Mouse (Mus musculus) left cerebral cortex, adult 2 months (tissue): Measurements from ENCODE around the gene Ubtd1. TPM values are rescaled to one million over a fixed set of nuclear protein-coding genes. Genes with fewer than 3 reads are reported as not detected.

Experiments used
- DNase-seq, 2 experiments: peaks; one replicate each; pipeline ENCODE4 v3.0.0; 2021 to 2022; ENCODE audit warnings: low spot score in 2 of 2, mixed read lengths in 1 of 2; ENCODE audit errors: extremely low spot score in 1 of 2
- H3K27ac ChIP-seq: fragments of 200-600 bp; 2 replicates; pipeline ENCODE4 v1.8.1; 2022
- H3K4me3 ChIP-seq: fragments of 200-600 bp; 2 replicates; pipeline ENCODE4 v1.8.1; 2022
- CTCF ChIP-seq: fragments of 200-600 bp; IDR thresholded peaks from 2 replicates; pipeline ENCODE4 v1.8.1; 2022; ENCODE audit warnings: antibody characterized with exemption, mild to moderate bottlenecking, moderate library complexity
- intact Hi-C: fragments of 180-260 bp; cut with DNase I; formaldehyde crosslinking; loops from one replicate; pipeline ENCODE4 v1.15.1; 2025
- long read RNA-seq, 2 experiments: library from polyadenylated mRNA; stranded (forward); transcript quantifications; one replicate each; pipeline ENCODE4 v2.0.0; 2021; ENCODE audit warnings: borderline mapping rate in 2 of 2
- total RNA-seq, 2 experiments: library from RNA; stranded (reverse); gene quantifications; 2 replicates each; pipeline ENCODE4 v1.2.3; 2021

Gene Ubtd1
- total RNA-seq, result 10 to 100 TPM; 10.9 to 12.1 TPM
- long read RNA-seq, experiment 1, transcript Ubtd1-201 (3 exons, 1,529 nt), result major isoform, 16 of 17 reads
- long read RNA-seq, experiment 1, partial matches to known transcripts, result 0 of 17 reads
- long read RNA-seq, experiment 1, other reads (novel, unspliced or antisense), result 0 of 17 reads
- long read RNA-seq, experiment 2, transcript Ubtd1-201 (3 exons, 1,529 nt), result major isoform, 6 of 6 reads
- long read RNA-seq, experiment 2, partial matches to known transcripts, result 0 of 6 reads
- long read RNA-seq, experiment 2, other reads (novel, unspliced or antisense), result 0 of 6 reads

DNA sequence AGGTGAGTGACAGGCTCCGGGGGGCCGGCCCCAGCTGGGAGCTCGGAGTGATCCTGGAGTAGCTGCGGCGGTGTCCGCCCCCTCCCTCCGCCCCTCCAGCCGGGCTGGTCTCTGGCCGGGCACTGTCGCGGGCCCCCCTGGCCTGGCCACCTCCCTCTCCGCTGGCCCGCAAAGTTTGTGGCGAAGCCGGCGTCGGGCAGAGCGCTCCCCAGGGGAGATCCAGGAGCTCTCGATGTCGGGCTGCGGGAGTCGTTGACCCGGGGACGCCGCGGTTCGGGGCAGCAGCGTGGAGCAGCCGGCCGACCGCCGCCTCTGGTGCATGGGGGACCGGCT lies at the start of gene Ubtd1:
TSS of gene Ubtd1 (plus strand) at position 169 of the 333 bp plus-strand sequence.
- no peak for TF ChIP-seq CTCF
- DNase-seq, result no peak
- intact Hi-C loops, result loop anchor here (2.0 kb wide), 1 partner anchor 45 kb away; no protein-coding TSS in a partner anchor

DNA sequence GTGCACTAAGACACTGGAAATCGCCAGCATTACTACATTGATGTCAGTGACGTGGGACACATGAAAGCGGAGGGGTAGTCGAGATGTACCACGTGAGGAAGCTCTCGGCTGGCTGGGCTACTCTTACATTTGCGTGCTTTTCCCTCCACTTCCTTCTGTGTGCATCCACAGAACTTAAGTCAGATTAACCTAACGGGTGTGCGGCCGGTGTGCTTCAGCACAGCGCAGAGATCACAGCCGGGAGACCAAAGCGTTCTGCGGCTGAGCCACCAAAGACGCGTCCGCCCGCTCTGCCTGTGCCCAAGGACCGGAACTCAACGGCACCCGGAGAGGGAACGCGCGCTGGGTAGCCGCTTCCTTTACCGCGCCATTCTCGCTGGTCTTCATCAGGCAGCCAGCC lies 48.9 kb upstream of the Ubtd1 start:
- peak overlapping the region; percentile 86 for H3K4me3 ChIP-seq
- DNase-seq, result no peak
- peak overlapping the region; percentile 71 for H3K27ac ChIP-seq
- TF ChIP-seq CTCF, result no peak
- intact Hi-C loops, result no loop called here

More for the DNA sequence above, at the start of gene Ubtd1:
- H3K4me3 ChIP-seq, result peak within 1 kb of the TSS; percentile 74
- peak within 1 kb of the TSS; percentile 89 for H3K27ac ChIP-seq

DNA sequence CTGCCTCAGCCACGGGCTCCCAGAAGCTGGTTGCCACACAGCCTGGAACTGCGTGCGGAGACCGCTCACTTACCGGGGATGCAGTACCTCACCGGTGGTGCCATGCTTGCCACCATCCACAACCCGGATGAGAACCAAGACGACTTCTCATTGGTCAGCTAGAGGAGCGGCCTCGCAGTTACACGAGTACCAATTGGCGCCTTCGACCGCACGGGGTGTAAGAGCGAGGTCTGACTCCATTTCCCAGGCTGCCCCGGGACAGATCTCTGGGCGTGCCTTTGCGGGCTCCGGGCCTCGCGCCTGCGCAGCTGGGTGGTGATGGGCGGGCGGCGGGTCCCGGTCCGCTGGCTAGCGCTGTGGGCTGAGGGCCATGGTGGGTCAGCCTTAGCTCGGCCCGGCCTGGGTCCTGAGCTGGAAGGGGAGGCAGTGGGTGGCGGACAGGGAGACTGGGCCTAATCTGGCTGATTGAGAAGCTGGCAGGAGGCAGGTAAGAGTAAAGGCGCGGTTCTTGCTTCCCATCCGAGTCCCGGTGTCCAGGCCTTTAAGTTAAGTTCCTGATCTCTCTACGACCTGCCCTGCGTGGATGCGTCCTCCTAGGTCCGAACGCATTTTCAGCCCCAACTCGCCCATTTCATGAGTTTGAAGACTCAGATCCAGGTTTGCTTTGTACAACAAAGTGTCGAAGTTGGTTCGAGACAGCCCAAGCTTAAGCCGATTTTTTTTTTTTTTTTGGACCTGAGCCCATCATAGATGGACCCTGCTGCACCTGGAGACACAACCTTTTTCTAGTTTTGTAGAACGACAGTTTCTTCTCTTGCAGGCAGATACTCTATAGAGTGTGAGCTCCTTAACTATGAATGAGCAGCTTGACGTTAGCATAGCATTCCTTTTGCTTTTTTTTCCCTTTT lies 48.1 kb upstream of the Ubtd1 start, which contains the start of the genes Exosc1 and Zdhhc16:
TSS of gene Exosc1 (minus strand) at position 245 of the 908 bp plus-strand sequence.
TSS of gene Zdhhc16 (plus strand) at position 302 of the 908 bp plus-strand sequence.
- intact Hi-C loops, result no loop called here
- peak within 1 kb of the TSS; percentile 71 for H3K27ac ChIP-seq
- no peak for TF ChIP-seq CTCF

DNA sequence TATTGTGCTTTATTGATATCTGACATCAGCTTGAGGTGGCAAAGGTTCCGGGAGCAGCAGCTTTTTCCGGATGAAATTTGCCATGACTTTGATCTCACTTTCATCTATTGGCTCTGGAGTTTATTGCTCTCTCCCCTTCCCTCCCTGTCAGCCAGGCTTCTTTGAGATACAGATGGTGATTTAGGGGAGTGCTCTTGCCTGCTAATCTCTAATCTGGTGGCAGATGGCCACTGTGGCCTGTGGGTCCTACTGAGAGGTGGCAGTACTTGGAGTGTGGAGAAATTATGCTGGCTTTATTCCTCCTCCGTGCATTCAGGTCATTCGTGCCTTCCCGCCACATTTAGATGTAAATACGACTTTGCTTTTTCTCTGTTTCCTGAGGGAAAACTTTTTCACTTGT lies 47.4 kb upstream of the Ubtd1 start:
- DNase-seq, result no peak
- no peak for TF ChIP-seq CTCF
- Histone ChIP-seq H3K27ac (no peak overlapping the region; the same call in 1 of the 2 replicates), H3K4me3 (peak overlapping the region; percentile 86)
- intact Hi-C loops, result no loop called here

More for the DNA sequence above, 48.1 kb upstream of the Ubtd1 start, which contains the start of the genes Exosc1 and Zdhhc16:
- peak; percentile 98 to 99 for DNase-seq
- H3K4me3 ChIP-seq, result peak within 1 kb of the TSS; percentile 86

DNA sequence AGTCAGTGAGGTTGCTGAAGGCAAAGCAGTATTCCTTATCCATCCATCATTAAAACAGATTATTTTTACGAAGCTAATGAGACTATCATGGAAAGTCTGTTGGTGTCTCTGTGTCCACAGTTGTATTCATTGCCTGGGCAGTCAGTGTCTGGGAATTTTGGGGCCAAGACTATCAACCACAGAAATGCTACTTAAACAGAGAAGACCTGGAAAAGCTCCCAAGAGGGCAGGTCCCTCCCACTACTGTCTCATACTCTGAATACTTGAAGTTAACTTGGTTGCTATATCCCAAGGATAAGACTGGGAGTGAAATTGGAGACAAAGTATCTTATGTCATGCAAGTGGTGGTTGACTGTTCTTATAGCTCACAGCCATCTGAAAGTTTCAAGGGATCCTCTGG lies 45.6 kb upstream of the Ubtd1 start:
- intact Hi-C loops, result no loop called here
- no peak for DNase-seq

DNA sequence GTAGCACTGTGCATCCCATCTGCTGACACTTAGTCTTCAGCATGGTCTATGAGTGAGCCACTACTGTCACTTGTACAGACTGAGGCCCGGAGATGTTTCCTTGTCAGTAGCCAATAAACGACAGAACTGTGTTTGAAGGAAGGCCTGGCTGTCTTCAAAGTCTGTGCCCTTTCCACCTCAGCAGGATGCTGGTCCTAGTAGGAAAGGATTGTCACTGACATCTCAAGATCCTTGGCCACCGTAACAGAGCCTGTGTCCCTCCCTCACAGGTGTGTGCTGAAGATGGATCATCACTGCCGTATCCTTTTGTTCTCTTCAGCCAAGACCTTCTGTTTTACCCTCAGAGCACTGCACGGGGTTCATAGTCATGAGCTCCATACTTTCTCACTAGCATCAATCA lies 43.0 kb upstream of the Ubtd1 start:
- TF ChIP-seq CTCF, result no peak
- intact Hi-C loops, result no loop called here
- no peak for DNase-seq
- Histone ChIP-seq H3K4me3 (no peak overlapping the region), H3K27ac (no peak overlapping the region)

More for the DNA sequence above, 45.6 kb upstream of the Ubtd1 start:
- H3K4me3 ChIP-seq, result no peak overlapping the region
- H3K27ac ChIP-seq, result no peak overlapping the region
- TF ChIP-seq CTCF, result no peak

DNA sequence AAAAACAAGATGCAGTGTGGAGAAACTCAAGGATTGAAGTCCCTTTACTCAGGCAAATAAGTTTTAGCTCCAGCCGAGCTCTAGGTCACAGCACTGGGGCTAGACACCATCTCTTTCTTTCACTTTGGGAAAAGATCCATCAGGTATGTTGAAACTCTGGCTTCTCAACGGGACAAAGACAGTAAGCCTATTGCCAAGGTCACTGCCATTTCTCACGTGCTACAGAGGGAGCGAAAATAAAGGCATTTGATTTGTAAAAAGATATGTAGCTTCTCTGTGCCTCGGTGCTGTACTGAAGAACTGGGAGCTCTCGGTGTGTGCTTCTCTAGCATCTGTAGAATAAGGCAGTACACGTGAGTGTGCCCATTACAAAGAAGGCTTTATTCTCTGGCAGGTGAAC lies 37.7 kb upstream of the Ubtd1 start:
- no peak for TF ChIP-seq CTCF
- no peak overlapping the region for H3K4me3 ChIP-seq
- no peak for DNase-seq
- H3K27ac ChIP-seq, result no peak overlapping the region
- intact Hi-C loops, result no loop called here

DNA sequence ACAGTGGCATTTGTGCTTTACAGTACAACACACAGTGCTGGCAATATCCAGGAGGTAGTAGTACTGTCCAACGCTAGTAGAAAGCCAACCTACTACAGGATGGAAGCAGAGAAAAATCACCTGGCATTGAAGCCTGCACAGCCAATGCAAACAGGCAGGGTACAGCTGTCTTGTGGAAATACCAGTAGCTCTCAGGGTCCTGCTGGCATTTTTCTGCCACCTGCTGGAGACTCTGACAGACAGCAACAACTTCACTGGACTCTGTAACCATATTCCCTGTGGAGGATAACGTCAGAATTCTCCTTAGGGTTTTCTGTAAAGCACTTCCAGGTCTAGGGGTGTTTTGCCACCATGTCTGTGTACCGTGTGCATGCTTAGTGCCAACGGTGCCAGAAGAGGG lies 29.3 kb upstream of the Ubtd1 start:
- no peak overlapping the region for H3K27ac ChIP-seq
- TF ChIP-seq CTCF, result peak; percentile 55
- DNase-seq, result no peak
- intact Hi-C loops, result no loop called here
- H3K4me3 ChIP-seq, result no peak overlapping the region

DNA sequence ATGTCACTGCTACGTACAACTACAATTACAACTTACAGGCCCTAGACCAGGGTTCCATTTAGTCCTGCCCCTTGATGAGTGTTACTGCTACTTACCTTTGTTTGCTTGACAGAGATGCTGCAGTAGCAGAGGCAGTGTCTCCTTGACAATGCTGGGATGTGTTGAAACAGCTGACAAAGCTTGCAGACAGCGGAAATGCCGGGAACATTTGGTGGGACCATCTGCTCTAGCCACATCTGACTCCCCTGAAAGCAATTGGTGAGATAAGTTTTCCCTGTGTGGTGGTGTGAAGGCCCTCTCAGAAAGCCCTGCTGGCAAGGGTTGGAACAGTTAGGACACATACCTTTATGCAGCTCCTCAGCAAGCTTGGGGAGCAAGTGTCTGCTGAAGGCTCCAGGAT lies 28.0 kb upstream of the Ubtd1 start:
- no peak overlapping the region for H3K27ac ChIP-seq
- H3K4me3 ChIP-seq, result no peak overlapping the region
- DNase-seq, result no peak
- no peak for TF ChIP-seq CTCF
- intact Hi-C loops, result no loop called here

DNA sequence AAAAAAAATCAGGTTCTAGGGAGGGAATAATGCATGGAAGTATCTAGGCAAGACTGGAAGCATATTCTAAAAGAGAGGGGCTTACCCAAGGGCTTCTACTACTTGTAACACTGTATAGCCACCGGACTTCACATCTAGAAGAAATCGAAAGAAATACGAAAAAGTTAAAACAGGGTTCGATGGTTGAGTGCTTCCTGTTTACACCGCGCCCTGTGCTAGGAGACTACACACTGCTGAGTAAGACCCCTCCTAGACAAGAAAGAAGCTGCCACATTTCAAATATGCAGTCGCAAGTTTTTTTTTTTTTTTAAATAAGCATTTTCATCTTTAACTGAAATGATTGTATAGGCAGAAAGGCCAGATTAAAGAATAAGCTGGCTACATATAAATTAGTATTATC lies 11.9 kb upstream of the Ubtd1 start:
- intact Hi-C loops, result no loop called here
- DNase-seq, result no peak
- no peak overlapping the region for H3K27ac ChIP-seq
- H3K4me3 ChIP-seq, result no peak overlapping the region
- no peak for TF ChIP-seq CTCF

DNA sequence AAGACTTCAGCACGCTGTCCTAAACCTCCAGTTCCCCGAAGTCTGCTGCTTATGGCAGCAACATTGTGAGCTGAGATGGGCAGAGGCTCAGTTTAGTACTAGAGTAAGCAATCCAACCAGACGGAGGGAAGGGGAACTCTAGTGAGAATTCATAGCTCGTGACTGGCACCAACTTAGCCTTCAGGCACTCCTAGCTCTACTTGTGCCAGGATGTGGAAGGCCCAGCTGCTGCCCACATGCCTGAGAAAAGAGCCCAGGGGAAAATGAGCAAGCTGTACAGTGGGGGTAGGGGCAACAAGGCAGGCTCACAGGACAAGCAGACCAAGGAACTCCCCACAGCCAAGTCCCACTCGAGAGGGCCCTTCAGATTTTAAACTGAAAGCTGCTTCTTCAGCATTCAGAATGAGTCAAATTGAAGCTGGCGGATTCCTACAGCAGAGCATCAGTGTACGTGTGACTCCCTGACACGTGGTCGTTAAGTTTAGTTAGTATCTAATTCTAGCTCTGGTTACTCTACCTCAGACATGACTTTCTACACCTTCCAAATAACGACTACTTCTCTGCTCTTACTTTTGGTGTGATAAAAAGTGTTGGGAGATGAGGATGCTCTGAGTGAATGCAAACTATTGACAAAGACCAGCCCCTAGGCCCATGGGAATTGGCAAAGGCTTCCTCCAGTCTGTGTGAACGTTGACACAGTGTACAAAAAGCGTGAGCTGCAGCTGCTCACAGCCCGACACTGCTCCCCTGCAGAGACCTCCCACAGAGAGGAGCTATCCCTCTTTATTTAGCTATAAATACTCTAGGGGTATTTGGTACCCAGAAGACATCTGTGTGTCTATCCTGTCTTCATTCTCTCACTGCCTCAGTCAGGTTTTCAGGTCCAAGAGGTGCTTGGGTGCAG lies 7.4 kb upstream of the Ubtd1 start:
- TF ChIP-seq CTCF, result no peak
- H3K4me3 ChIP-seq, result no peak overlapping the region
- H3K27ac ChIP-seq, result peak overlapping the region; percentile 24; the same call in 1 of the 2 replicates
- intact Hi-C loops, result no loop called here
- DNase-seq, result peak in 1 of 2 experiments; percentile 23
